Mouse (Mus musculus) ZHBTc4 (cell line): ENCODE measurements at regions not wholly inside any gene's neighbourhood (a gene's known extent, or its start where the extent isn't known, plus 50 kb on each side); places are given as distances from the start of the nearest gene placed in this dataset.

ENCODE experiments used
- DNase-seq: peaks from one replicate; pipeline ENCODE4 v3.0.0-alpha.2; 2011; ENCODE audit warnings: low read depth, low spot score

GRCm38 (mm10) chr13:117334125-117334524 is 113.2 kb upstream of the Gm17509 start:
- DNase-seq = peak; percentile 3

DNA sequence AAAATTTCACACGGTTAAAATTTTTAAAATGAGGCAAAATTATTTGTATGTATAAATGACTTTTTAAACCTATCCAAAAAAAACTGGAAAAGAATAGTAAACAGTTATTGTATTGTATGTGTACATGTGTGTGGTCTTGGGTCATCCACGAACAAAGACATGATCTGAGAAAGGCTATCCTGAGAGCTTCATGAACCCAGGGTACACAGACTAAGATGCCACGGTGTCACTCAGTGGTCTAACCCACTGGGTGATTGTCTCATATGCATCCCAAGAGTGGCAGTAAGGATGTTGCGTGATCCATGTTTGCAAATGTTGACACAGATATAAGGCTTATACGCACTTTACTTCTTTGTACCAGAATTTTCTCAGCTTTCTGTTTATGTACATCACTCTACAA is 113.7 kb upstream of the Gm17509 start:
- no peak for DNase-seq

GRCm38 (mm10) chr13:117381086-117381595 is 160.3 kb upstream of the Gm17509 start:
- DNase-seq = no peak

DNA sequence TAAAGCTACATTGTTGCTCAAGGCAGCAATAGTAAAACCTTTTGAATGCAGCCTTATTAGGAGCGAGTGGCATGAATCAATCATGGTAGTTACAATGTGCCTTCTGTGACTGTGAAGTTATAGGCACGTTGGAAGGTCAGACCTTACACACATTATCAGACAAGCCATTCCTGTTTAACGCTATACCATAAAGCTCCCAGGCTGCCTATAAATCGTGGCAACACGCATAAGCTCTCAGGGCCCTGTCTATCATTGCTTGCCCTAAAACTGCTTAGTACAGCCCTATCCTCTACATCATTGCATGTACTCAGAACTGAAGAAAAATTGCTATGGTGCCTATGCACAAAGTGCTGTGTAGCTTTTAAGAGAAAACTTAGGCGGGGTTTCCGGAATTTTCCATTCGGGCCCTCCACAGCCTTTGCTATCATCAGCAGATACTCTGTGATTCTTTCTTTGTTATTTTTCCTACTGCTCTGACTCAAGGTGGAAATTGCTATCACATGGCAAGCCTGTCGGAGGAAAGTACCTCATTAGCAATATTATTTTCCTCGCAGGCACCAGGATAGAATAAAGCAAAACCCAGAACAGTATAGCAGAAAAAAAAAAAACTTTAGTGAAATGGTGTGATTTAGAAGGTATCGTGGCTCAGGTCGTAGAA is 162.7 kb upstream of the Gm17509 start:
- no peak for DNase-seq

GRCm38 (mm10) chr13:117390287-117390686 is 169.4 kb upstream of the Gm17509 start:
- no peak for DNase-seq

DNA sequence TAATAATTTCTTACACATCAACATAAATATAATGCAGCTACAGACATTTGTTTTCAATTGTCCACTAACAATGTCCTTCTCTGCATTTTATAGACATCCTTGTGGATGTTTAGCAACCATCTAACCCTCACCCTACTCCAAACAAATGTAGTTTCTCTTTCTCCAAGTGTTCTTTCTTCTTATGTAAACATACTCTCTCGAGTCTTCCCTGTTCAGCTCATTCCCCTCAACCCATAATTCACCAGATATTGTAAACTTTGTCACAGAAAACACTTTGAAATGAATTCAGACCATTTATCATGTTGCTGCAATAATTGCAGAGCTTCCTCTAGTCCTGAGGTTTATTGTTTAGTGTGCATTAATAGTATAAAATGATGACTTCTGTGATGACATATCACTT is 172.6 kb upstream of the Gm17509 start:
- DNase-seq = no peak

- DNase-seq = no peak
Measured at GRCm38 (mm10) chr13:117401245-117401644, 180.4 kb upstream of the Gm17509 start.

DNA sequence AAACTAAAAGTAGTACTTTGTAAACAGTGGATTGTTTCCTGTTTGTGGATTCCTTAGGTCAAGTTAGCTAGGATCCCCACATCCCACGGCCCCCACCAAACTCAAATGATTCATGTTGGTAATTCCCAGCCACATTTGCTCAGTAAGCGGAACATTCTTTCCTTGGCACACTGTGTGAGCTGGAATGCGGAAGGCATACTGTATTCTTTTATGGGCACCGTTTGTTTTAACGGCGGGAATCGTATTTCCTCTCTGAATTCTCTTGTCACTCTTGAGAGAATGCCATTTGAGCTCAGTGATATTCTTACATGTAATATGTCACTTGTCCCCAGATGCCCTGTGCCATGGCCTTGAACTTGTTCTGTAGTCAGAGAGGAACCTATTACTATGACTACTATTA is 189.1 kb upstream of the Gm17509 start:
- no peak for DNase-seq

DNA sequence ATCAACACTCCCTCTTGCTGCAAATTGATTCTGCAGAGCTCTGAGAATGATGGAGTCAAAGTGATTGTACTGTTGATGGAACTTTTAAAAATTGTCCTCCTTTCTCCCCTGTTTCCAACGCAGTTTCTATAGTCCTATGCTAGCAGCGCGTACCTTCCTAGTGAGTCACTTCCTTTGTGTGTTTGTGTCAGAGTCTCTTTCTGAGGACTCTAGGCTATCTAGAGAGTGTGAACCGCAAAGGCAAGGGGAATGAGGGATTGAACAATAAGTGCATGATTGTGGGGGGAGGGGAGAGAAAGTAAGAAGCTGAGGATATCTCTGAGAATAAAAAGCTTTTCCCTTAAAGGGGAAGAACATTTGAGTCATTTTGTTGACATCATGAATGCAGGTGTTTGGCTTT is 188.5 kb upstream of the Hcn1 start:
- DNase-seq = no peak

DNA sequence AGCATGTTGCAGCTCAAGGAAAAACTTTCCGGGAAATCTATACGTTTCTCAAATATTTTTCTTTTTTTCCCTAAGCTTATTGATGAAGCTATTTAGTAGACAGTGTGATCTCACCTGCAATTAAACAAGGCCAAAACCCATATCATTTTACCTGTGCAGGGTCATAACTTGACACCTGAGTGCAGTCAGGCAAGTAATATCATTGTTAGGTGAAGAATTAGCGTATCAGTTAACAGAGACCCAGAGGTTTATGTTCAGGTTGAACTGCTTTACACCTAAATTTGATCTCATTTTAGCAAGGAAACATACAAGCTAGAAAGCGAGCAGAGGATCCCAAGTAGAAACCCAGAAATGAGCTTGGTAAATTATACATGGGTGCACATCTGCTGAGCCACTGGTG is 178.6 kb upstream of the Hcn1 start:
- no peak for DNase-seq

GRCm38 (mm10) chr13:117425015-117425414 is 177.1 kb upstream of the Hcn1 start:
- DNase-seq = no peak

DNA sequence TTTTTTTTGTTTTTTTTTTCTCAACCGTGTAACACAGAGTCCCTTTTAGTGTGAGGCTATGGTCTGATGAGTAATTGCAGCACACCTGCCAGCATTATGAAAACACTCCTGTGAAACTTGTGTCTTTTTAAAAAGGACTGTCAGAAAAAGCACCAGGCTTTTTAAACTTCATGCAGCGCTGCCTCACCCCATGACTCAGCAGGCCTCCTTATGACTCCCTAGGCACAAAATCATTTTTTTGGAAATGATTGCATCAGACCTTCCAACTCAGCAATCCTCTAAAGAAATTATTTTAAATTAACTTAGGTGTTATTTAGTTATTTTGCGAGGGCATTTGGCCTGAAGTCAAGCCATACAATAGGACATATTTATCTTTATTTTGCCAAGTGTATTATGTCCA is 134.7 kb upstream of the Hcn1 start:
- DNase-seq = no peak

GRCm38 (mm10) chr13:117472726-117473125 is 129.4 kb upstream of the Hcn1 start:
- DNase-seq = no peak

- no peak for DNase-seq
Measured at GRCm38 (mm10) chr13:117482624-117483023, 119.5 kb upstream of the Hcn1 start.

- no peak for DNase-seq
Measured at GRCm38 (mm10) chr13:117508746-117509145, 93.4 kb upstream of the Hcn1 start.

DNA sequence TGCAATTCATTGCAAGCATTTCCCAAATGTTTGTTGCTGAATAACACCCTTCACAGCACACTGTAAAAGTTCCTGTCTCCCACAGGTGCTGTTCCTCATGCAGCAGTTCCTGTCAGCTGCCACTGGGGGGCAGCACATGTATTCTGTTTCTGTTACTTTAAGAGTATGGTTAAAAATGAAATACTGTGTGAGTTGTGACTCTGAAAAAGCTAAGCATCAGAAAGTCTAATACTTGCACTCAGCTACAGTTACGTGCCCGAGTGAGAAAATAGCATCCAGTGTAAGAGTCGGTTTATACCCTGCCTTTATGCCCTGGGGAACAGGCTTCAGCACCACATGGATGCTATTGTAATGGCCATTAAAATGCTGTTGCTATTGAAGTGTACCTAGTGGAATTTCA is 52.0 kb upstream of the Hcn1 start:
- peak; percentile 72 for DNase-seq
